Mouse (Mus musculus) intestine, embryonic 16.5 days (tissue): ENCODE measurements around the gene Top2a. TPM values are rescaled to one million over a fixed set of nuclear protein-coding genes. Genes with fewer than 3 reads are reported as not detected.

Source experiments
- polyA plus RNA-seq: library from polyadenylated mRNA; unstranded; fragments of >200 nt; fragmentation: Nextera tagmentation; extraction: Ambion mirVana; gene quantifications from 2 replicates; pipeline ENCODE4 v1.2.1, GENCODE M21; 2015

The Top2a gene
- polyA plus RNA-seq, 1 experiment from 2014 or later = 149 TPM

Other genes with a start within 250 kb of the Top2a start
- 2.3 and 2.7 TPM in 2 replicates for gene Nr1d1, start 248.9 kb downstream of the Top2a start, polyA plus RNA-seq
- gene Msl1, start 228.7 kb downstream of the Top2a start, polyA plus RNA-seq = 13.5 and 14.5 TPM in 2 replicates
- 23.1 and 24.3 TPM in 2 replicates for gene Casc3, start 219.3 kb downstream of the Top2a start, polyA plus RNA-seq
- gene Rapgefl1, start 187.4 kb downstream of the Top2a start, polyA plus RNA-seq = 0.67 and 1.1 TPM in 2 replicates
- 3.4 and 3.5 TPM in 2 replicates for gene Wipf2, start 160.6 kb downstream of the Top2a start, polyA plus RNA-seq
- gene Cdc6, start 116.4 kb downstream of the Top2a start, polyA plus RNA-seq = 18.9 and 23.0 TPM in 2 replicates
- 28.2 and 31.2 TPM in 2 replicates for gene Rara, start 96.4 kb downstream of the Top2a start, polyA plus RNA-seq
- gene Gjd3, start 41.2 kb downstream of the Top2a start, polyA plus RNA-seq = 0.17 TPM in 1 of 2 replicates, not detected in the other
- 345 and 352 TPM in 2 replicates for gene Igfbp4, start 17.1 kb upstream of the Top2a start, polyA plus RNA-seq
- gene Tns4, start 65.1 kb upstream of the Top2a start, polyA plus RNA-seq = 0.65 and 1.3 TPM in 2 replicates
- 0.36 and 0.64 TPM in 2 replicates for gene Ccr7, start 130.9 kb upstream of the Top2a start, polyA plus RNA-seq
- gene Smarce1, start 206.8 kb upstream of the Top2a start, polyA plus RNA-seq = 142 and 159 TPM in 2 replicates
- 0.22 and 0.54 TPM in 2 replicates for gene Krt222, start 219.9 kb upstream of the Top2a start, polyA plus RNA-seq